Mouse (Mus musculus): ENCODE measurements at regions not wholly inside any gene's neighbourhood (a gene's known extent, or its start where the extent isn't known, plus 50 kb on each side); places are given as distances from the start of the nearest gene placed in this dataset.

GRCm38 (mm10) chr11:56165759-56166158, 124.9 kb upstream of the Nmur2 start:
- no peak for DNase-seq (ENCODE audit: low spot score in 2 of 2)

- DNase-seq (ENCODE audit: low spot score in 2 of 2), result no peak
Observed at GRCm38 (mm10) chr11:56160286-56160685, 119.5 kb upstream of the Nmur2 start.

- no peak for DNase-seq (ENCODE audit: low spot score in 2 of 2)
Observed at GRCm38 (mm10) chr11:56159412-56160074, 118.7 kb upstream of the Nmur2 start.

- no peak for DNase-seq (ENCODE audit: low spot score in 2 of 2)
Observed at GRCm38 (mm10) chr11:56150825-56151342, 110.1 kb upstream of the Nmur2 start.

GRCm38 (mm10) chr11:56149752-56150151, 108.9 kb upstream of the Nmur2 start:
- no peak for DNase-seq (ENCODE audit: low spot score in 2 of 2)

- no peak for DNase-seq (ENCODE audit: low spot score in 2 of 2)
Observed at GRCm38 (mm10) chr11:56148956-56149355, 108.1 kb upstream of the Nmur2 start.

GRCm38 (mm10) chr11:56146708-56147107, 105.9 kb upstream of the Nmur2 start:
- DNase-seq (ENCODE audit: low spot score in 2 of 2), result no peak

GRCm38 (mm10) chr11:56131339-56131823, 90.6 kb upstream of the Nmur2 start:
- no peak for DNase-seq (ENCODE audit: low spot score in 2 of 2)

- DNase-seq (ENCODE audit: low spot score in 2 of 2), result no peak
Observed at GRCm38 (mm10) chr11:56116553-56117232, 75.9 kb upstream of the Nmur2 start.

- peak; percentile 35 to 43 for DNase-seq (ENCODE audit: low spot score in 2 of 2)
Observed at GRCm38 (mm10) chr11:56107929-56108328, 67.1 kb upstream of the Nmur2 start.

GRCm38 (mm10) chr11:56105632-56106031, 64.8 kb upstream of the Nmur2 start:
- DNase-seq (ENCODE audit: low spot score in 2 of 2), result peak in 1 of 2 experiments; percentile 6

- DNase-seq (ENCODE audit: low spot score in 2 of 2), result no peak
Observed at GRCm38 (mm10) chr11:56092891-56093290, 52.1 kb upstream of the Nmur2 start.
